Mouse (Mus musculus): ENCODE measurements at regions not wholly inside any gene's neighbourhood (a gene's known extent, or its start where the extent isn't known, plus 50 kb on each side); places are given as distances from the start of the nearest gene placed in this dataset.

DNA sequence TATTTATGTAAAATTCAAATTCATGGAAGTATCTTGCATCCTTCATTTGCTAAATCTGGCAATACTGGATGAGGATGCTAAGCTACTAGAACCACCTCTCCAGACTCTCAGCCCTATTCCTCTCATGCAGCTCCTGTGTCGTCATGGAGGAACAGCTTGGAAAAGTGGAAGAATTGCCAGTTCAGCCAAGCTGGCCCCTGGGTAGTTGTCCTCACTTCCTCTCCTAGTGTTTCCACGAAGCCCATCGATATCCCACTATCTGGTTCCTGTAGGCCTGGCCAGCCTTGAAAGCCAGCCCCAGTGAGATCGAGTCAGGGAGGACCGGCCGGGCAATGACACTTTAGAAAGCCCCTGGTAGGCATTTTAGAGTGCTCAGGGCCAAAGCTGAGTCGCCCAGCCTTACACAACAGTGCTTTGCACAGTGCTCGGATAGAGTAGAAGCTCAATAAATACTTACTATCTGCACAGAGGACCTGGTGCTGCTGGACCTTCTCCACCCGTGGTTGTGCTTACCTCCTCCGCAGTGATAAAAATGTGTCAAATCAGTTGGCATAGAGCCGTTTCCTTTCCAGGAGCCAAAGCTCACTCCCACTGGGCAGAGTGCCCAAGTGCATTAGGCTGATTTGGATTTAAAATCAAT, 193.3 kb downstream of the Fam43a start:
- Histone ChIP-seq H3K4me1 (ENCODE audit: insufficient read depth, low read length) (peaks cover 16% of the 10 kb centered on the region), H3K27ac (no peak overlapping the region), H3K4me2 (ENCODE audit: low read depth, low read length) (no peak overlapping the region), H3K4me3 (ENCODE audit: low read length) (no peak overlapping the region), H3K36me3 (ENCODE audit: insufficient read depth, low read length) (no peaks in the 10 kb centered on the region), H3K9ac (replicated peaks; ENCODE audit: low read length) (no peak overlapping the region), H3K9me3 (ENCODE audit: low read length) (no peaks in the 10 kb centered on the region), H3K27me3 (ENCODE audit: insufficient read depth, low read length) (no peaks in the 10 kb centered on the region)
- no peak for TF ChIP-seq CTCF (IDR thresholded peaks at IDR 0.05; ENCODE audit: low read depth)
- ATAC-seq (no peak), DNase-seq (ENCODE audit: low spot score) (peak; percentile 63)
- WGBS = 51% methylated on average over 11 of the region's 11 CpGs

DNA sequence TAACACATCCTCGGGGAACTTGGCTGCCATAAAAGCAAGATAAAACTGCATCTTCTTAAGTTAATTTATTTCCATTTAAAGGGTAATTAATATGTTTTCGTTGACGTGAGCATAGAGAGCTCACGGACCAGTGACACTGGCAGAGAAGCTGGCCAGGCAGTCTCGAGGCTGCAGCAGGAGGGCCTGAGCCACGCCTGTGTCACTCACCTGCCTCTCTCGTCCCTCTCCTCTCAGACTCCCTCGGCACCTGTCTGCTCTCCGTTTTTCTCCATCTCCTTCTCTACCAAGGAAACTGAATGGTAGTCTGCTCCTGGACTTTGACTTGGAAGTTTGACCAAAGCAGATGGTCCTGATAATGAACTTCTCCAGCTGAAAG, 193.8 kb downstream of the Fam43a start:
- H3K27me3 ChIP-seq (ENCODE audit: insufficient read depth, low read length) = no peaks in the 10 kb centered on the region
- 31% methylated on average over 9 of the region's 9 CpGs for WGBS
- no peak overlapping the region for H3K9ac ChIP-seq (replicated peaks; ENCODE audit: low read length)
- peaks cover 16% of the 10 kb centered on the region for H3K4me1 ChIP-seq (ENCODE audit: insufficient read depth, low read length)
- H3K9me3 ChIP-seq (ENCODE audit: low read length) = no peaks in the 10 kb centered on the region
- no peak overlapping the region for H3K4me3 ChIP-seq (ENCODE audit: low read length)
- no peak for DNase-seq (ENCODE audit: low spot score)
- no peak for TF ChIP-seq CTCF (IDR thresholded peaks at IDR 0.05; ENCODE audit: low read depth)
- no peak for ATAC-seq
- H3K27ac ChIP-seq = no peak overlapping the region
- no peak overlapping the region for H3K4me2 ChIP-seq (ENCODE audit: low read depth, low read length)
- H3K36me3 ChIP-seq (ENCODE audit: insufficient read depth, low read length) = no peaks in the 10 kb centered on the region

GRCm38 (mm10) chr16:30793856-30794255, 194.3 kb downstream of the Fam43a start:
- no peak for DNase-seq (ENCODE audit: low spot score)
- peaks cover 16% of the 10 kb centered on the region for H3K4me1 ChIP-seq (ENCODE audit: insufficient read depth, low read length)
- no peaks in the 10 kb centered on the region for H3K9me3 ChIP-seq (ENCODE audit: low read length)
- no peak for TF ChIP-seq CTCF (IDR thresholded peaks at IDR 0.05; ENCODE audit: low read depth)
- ATAC-seq = no peak
- no peaks in the 10 kb centered on the region for H3K36me3 ChIP-seq (ENCODE audit: insufficient read depth, low read length)
- no peak overlapping the region for H3K4me2 ChIP-seq (ENCODE audit: low read depth, low read length)
- 87% methylated on average over 3 of the region's 3 CpGs for WGBS
- no peak overlapping the region for H3K9ac ChIP-seq (replicated peaks; ENCODE audit: low read length)
- no peak overlapping the region for H3K27ac ChIP-seq
- H3K4me3 ChIP-seq (ENCODE audit: low read length) = no peak overlapping the region
- H3K27me3 ChIP-seq (ENCODE audit: insufficient read depth, low read length) = no peaks in the 10 kb centered on the region

- Histone ChIP-seq H3K36me3 (ENCODE audit: insufficient read depth, low read length) (no peaks in the 10 kb centered on the region), H3K27me3 (ENCODE audit: insufficient read depth, low read length) (no peaks in the 10 kb centered on the region), H3K9ac (replicated peaks; ENCODE audit: low read length) (no peak overlapping the region), H3K4me1 (ENCODE audit: insufficient read depth, low read length) (peaks cover 7% of the 10 kb centered on the region), H3K4me3 (ENCODE audit: low read length) (no peak overlapping the region), H3K9me3 (ENCODE audit: low read length) (no peaks in the 10 kb centered on the region), H3K27ac (no peak overlapping the region), H3K4me2 (ENCODE audit: low read depth, low read length) (no peak overlapping the region)
- DNase-seq (ENCODE audit: low spot score) (no peak), ATAC-seq (no peak)
- no peak for TF ChIP-seq CTCF (IDR thresholded peaks at IDR 0.05; ENCODE audit: low read depth)
- 84% methylated on average over 5 of the region's 5 CpGs for WGBS
Measured at GRCm38 (mm10) chr16:30795501-30795904, 196.0 kb downstream of the Fam43a start.

DNA sequence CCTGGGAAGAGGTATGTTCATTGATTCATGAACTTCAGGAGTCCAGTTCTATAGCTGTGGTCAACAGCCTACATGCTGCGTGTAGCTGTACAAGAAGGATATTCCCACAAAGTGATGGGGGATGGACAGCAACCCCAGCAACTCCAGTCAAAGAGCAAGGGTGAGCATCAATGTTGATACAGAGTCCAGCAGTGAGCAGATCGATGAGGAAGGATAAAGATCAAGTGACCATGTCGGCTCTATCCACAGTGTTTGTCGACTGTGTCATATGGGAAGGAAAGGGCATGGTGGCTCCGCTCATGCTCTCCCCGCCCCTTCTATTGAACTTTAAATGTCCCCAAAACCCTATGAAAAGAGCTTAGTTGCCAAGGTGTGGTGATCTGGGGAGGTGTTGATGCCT, 196.6 kb downstream of the Fam43a start:
- H3K4me2 ChIP-seq (ENCODE audit: low read depth, low read length) = no peak overlapping the region
- no peak overlapping the region for H3K9ac ChIP-seq (replicated peaks; ENCODE audit: low read length)
- no peak overlapping the region for H3K4me3 ChIP-seq (ENCODE audit: low read length)
- H3K9me3 ChIP-seq (ENCODE audit: low read length) = no peaks in the 10 kb centered on the region
- no peaks in the 10 kb centered on the region for H3K36me3 ChIP-seq (ENCODE audit: insufficient read depth, low read length)
- H3K4me1 ChIP-seq (ENCODE audit: insufficient read depth, low read length) = peaks cover under 1% of the 10 kb centered on the region
- no peak for TF ChIP-seq CTCF (IDR thresholded peaks at IDR 0.05; ENCODE audit: low read depth)
- ATAC-seq = no peak
- no peak overlapping the region for H3K27ac ChIP-seq
- WGBS = 99% methylated on average over 6 of the region's 6 CpGs
- no peaks in the 10 kb centered on the region for H3K27me3 ChIP-seq (ENCODE audit: insufficient read depth, low read length)
- DNase-seq (ENCODE audit: low spot score) = no peak

DNA sequence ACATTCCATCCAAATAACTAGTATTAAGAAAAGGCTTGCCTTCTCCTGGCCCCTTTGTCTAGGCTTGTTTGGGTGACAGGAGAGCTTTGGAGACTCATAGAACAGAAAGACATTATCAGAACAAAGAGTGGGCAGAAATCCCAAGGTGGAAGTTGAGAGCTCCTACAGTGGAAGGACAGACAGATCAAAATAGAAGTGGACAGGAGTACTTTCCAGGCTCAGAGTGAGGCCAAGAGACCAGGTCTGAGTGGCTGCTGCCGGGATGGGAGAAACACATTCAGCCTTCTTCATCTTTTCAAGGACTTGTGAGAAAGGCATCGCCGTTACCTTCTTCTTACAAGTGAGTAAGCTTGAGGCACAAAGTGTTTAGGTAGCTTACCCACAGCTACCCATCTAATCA, 197.5 kb downstream of the Fam43a start:
- WGBS = 93% methylated on average over 3 of the region's 3 CpGs
- H3K4me2 ChIP-seq (ENCODE audit: low read depth, low read length) = no peak overlapping the region
- no peak overlapping the region for H3K27ac ChIP-seq
- H3K9ac ChIP-seq (replicated peaks; ENCODE audit: low read length) = no peak overlapping the region
- ATAC-seq = no peak
- H3K9me3 ChIP-seq (ENCODE audit: low read length) = no peaks in the 10 kb centered on the region
- no peak overlapping the region for H3K4me3 ChIP-seq (ENCODE audit: low read length)
- no peak for DNase-seq (ENCODE audit: low spot score)
- H3K36me3 ChIP-seq (ENCODE audit: insufficient read depth, low read length) = no peaks in the 10 kb centered on the region
- no peak for TF ChIP-seq CTCF (IDR thresholded peaks at IDR 0.05; ENCODE audit: low read depth)
- no peaks in the 10 kb centered on the region for H3K4me1 ChIP-seq (ENCODE audit: insufficient read depth, low read length)
- no peaks in the 10 kb centered on the region for H3K27me3 ChIP-seq (ENCODE audit: insufficient read depth, low read length)

DNA sequence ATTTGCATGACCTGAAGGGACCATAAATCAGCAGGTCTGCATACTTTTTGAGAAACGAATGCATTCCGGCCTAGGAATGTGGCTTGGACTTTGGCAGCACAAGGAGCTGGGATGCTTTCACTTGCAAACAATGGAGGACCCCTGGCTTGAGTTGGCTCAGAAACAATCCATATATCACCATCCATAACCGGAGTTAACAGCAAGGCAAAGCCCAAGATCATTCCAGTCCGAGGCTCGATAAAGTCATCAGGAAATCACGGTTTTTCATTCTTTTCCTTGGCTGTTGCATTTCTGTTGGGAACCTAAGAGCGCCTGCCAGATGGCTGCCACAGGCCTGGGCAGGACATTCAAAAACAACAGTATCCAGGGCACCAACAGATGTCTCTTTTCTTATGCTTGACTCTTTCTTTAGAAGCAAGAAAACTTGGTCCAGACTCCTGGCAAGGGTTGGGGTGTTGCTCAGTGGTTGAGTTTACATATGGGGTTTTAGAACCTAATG, 198.5 kb downstream of the Fam43a start:
- H3K27me3 ChIP-seq (ENCODE audit: insufficient read depth, low read length) = no peaks in the 10 kb centered on the region
- ATAC-seq = peak; percentile 72

More for the DNA sequence above, 198.5 kb downstream of the Fam43a start:
- Histone ChIP-seq H3K9me3 (ENCODE audit: low read length) (no peaks in the 10 kb centered on the region), H3K27ac (no peak overlapping the region), H3K9ac (replicated peaks; ENCODE audit: low read length) (no peak overlapping the region), H3K4me2 (ENCODE audit: low read depth, low read length) (no peak overlapping the region), H3K4me3 (ENCODE audit: low read length) (no peak overlapping the region), H3K36me3 (ENCODE audit: insufficient read depth, low read length) (no peaks in the 10 kb centered on the region), H3K4me1 (ENCODE audit: insufficient read depth, low read length) (no peaks in the 10 kb centered on the region)
- 35% methylated on average over 7 of the region's 7 CpGs for WGBS
- no peak for TF ChIP-seq CTCF (IDR thresholded peaks at IDR 0.05; ENCODE audit: low read depth)
- DNase-seq (ENCODE audit: low spot score) = peak; percentile 75

Data from hindbrain, postnatal 0 days (tissue).